In the genomic region with DNA sequence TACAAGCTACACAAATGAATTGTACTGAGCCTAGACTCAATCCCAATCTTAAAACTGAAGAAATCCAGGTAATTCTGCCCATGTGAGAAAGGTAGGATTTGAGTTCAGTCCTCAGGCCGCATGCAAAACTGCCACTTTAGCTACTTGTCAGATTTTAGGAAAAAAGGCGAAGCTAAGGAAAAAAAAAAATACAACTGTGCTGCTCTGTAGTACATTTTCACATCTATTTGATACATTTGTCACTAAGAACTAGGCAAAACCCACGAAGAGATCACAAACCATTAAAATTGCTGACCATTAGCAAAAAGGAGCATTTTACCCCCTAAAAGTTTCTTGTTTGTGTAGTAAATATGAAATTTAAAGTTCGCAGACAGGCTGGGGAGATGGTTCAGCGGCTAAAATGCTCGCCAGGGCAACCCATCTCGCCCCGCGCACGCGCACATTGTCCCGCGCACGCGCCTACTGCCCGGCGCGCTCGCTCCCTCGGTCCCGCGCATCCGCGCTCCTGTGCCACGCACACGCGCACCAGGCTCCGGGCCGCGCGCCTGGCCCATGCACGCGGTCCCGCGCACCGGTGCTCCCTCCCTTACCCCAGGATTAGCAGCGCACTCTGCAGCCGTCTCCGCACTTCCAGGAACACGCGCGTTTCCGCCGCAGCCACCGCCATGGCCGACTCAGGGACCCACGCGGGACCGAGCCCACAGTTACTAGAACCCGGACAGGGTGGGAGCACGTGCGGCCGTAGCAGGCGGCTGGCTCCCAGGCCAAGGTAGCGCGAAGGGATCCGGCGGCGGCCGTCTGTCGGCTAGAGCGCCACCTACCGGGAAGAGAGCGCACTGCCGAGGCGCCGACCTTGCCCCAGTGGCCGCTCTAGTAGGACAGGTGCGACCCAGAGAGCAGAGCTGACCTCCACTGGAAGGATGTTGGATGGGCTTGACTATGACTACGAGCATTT, we compare ENCODE assay signal across 8 mouse cellular contexts. TPM values are rescaled to one million over a fixed set of nuclear protein-coding genes. Genes with fewer than 3 reads are reported as not detected.
DNase-seq lines count a peak whose midpoint lies in the region; ATAC-seq and TF ChIP-seq lines count a peak whose summit lies in the region.

A gene (minus strand): TSS at position 800 of the 955 bp plus-strand sequence.

- no peaks in the 10 kb centered on the region for H3K9me3 ChIP-seq in G1E (replicated peaks)
- no peaks in the 10 kb centered on the region for H3K9me3 ChIP-seq in forebrain, embryonic 16.5 days (ENCODE audit: control insufficient read depth, low read length)
- H3K9me3 ChIP-seq in neural tube, embryonic 15.5 days (replicated peaks) = no peaks in the 10 kb centered on the region

- no peaks in the 10 kb centered on the region for H3K36me3 ChIP-seq in G1E (replicated peaks)
- no peaks in the 10 kb centered on the region for H3K36me3 ChIP-seq in forebrain, embryonic 16.5 days (ENCODE audit: control insufficient read depth, insufficient read depth)
- H3K36me3 ChIP-seq in neural tube, embryonic 15.5 days = no peaks in the 10 kb centered on the region

- intact Hi-C loops in heart, postnatal 36 days (cut with DNase I) = loop anchor here (5.0 kb wide), 1 partner anchor 793 kb away; a partner anchor contains a TSS

- peak within 1 kb of the TSS; percentile 57 for H3K4me2 ChIP-seq in forebrain, embryonic 16.5 days (ENCODE audit: low read length)
- peak within 1 kb of the TSS; percentile 58 for H3K4me2 ChIP-seq in neural tube, embryonic 15.5 days

- 1% methylated on average over 70 of the region's 70 CpGs for WGBS in forebrain, embryonic 16.5 days
- WGBS in lung, adult 2 months = 2% methylated on average over 70 of the region's 70 CpGs
- WGBS in neural tube, embryonic 15.5 days = 2% methylated on average over 70 of the region's 70 CpGs

- H3K4me1 ChIP-seq in G1E (ENCODE audit: insufficient read depth, low read depth, low read length) = peaks cover 26% of the 10 kb centered on the region
- H3K4me1 ChIP-seq in forebrain, embryonic 16.5 days (replicated peaks; ENCODE audit: control insufficient read depth, insufficient read depth, low read length) = peaks cover 17% of the 10 kb centered on the region
- peaks cover 7% of the 10 kb centered on the region; the same call in 1 of the 2 replicates for H3K4me1 ChIP-seq in lung, adult 2 months (ENCODE audit: control insufficient read depth, insufficient read depth, low read length)
- H3K4me1 ChIP-seq in neural tube, embryonic 15.5 days = peaks cover 26% of the 10 kb centered on the region

- peak within 1 kb of the TSS; percentile 91 for H3K9ac ChIP-seq in forebrain, embryonic 16.5 days (replicated peaks; ENCODE audit: low read depth, low read length)
- peak within 1 kb of the TSS; percentile 67 for H3K9ac ChIP-seq in neural tube, embryonic 15.5 days (replicated peaks)

- ATAC-seq in G1E (ENCODE audit: extremely low read depth, insufficient number of reproducible peaks, low FRiP score, poor library complexity, severe bottlenecking) = peak; percentile 62
- peak; percentile 80 for ATAC-seq in forebrain, embryonic 16.5 days
- peak; percentile 86 for ATAC-seq in neural tube, embryonic 15.5 days (ENCODE audit: low FRiP score)

- no peak for TF ChIP-seq POLR2A in lung, adult 2 months (IDR thresholded peaks at IDR 0.05; ENCODE audit: borderline replicate concordance, extremely low read depth, low read depth, low read length)

- peak within 1 kb of the TSS; percentile 87 for H3K27ac ChIP-seq in forebrain, embryonic 16.5 days (ENCODE audit: low read length)
- peak within 1 kb of the TSS; percentile 91 for H3K27ac ChIP-seq in layer of hippocampus, adult 2 months
- H3K27ac ChIP-seq in neural tube, embryonic 15.5 days (replicated peaks) = peak within 1 kb of the TSS; percentile 89

- peak within 1 kb of the TSS; percentile 85 for H3K4me3 ChIP-seq in G1E (ENCODE audit: low read depth, low read length)
- H3K4me3 ChIP-seq in forebrain, embryonic 16.5 days (replicated peaks; ENCODE audit: low read length) = peak within 1 kb of the TSS; percentile 76
- H3K4me3 ChIP-seq in layer of hippocampus, adult 2 months = peak within 1 kb of the TSS; percentile 81
- peak within 1 kb of the TSS; percentile 93 for H3K4me3 ChIP-seq in lung, adult 2 months (replicated peaks; ENCODE audit: extremely low read depth, low read depth, low read length)
- H3K4me3 ChIP-seq in neural tube, embryonic 15.5 days (replicated peaks) = peak within 1 kb of the TSS; percentile 67

- TF ChIP-seq CTCF in G1E (IDR thresholded peaks at IDR 0.05; ENCODE audit: low read depth, low read length) = peak; percentile 92
- peak; percentile 100 for TF ChIP-seq CTCF in layer of hippocampus, adult 2 months (conservative IDR thresholded peaks at IDR 0.05)
- peak; percentile 55 for TF ChIP-seq CTCF in lung, adult 2 months (IDR thresholded peaks at IDR 0.05; ENCODE audit: insufficient read depth, low read length)

- peak; percentile 80 for DNase-seq in G1E (ENCODE audit: low spot score)
- peak; percentile 81 to 98 for DNase-seq in cerebellum, adult 18-20 months
- DNase-seq in heart, postnatal 36 days = peak; percentile 91
- DNase-seq in layer of hippocampus, adult 2 months (ENCODE audit: low spot score in 2 of 2) = peak; percentile 82 to 90
- peak; percentile 86 for DNase-seq in lung, adult 2 months
- peak; percentile 92 for DNase-seq in testis, postnatal 10 days (ENCODE audit: low spot score)

- no peaks in the 10 kb centered on the region for H3K27me3 ChIP-seq in G1E (ENCODE audit: insufficient read depth, low read length)
- H3K27me3 ChIP-seq in forebrain, embryonic 16.5 days (replicated peaks; ENCODE audit: control insufficient read depth, insufficient read depth, low read length) = no peaks in the 10 kb centered on the region
- no peaks in the 10 kb centered on the region for H3K27me3 ChIP-seq in neural tube, embryonic 15.5 days (replicated peaks)

RNA-seq across cellular contexts. Expression of the gene that starts here (rescaled TPM):
- total RNA-seq in G1E (2014; fragmentation: Nextera tagmentation) (2.3 and 3.1 TPM in 2 replicates), G1E (2017) (4.2 and 6.3 TPM in 2 replicates)
- 2.0 and 2.2 TPM in 2 replicates for polyA plus RNA-seq in G1E (2012)
- polyA plus RNA-seq in forebrain, embryonic 16.5 days (2015; fragmentation: Nextera tagmentation; extraction: Ambion mirVana) = 4.6 and 5.1 TPM in 2 replicates
- total RNA-seq in heart, postnatal 36 days (2021) = 1 to 10 TPM; 1.5 to 1.9 TPM
- 1 to 10 TPM; 3.5 to 4.0 TPM for total RNA-seq in layer of hippocampus, adult 2 months (2021)
- 0.67 and 0.77 TPM in 2 replicates for polyA plus RNA-seq in lung, adult 2 months (2012; rRNA removed)
- polyA plus RNA-seq in neural tube, embryonic 15.5 days (2015; fragmentation: Nextera tagmentation; extraction: Ambion mirVana) = 5.9 and 7.4 TPM in 2 replicates

Comparison
In these comparisons a context has a peak if more than half of its experiments do, and no peak if none do; other contexts are left out.
1. Peak in every context shown above with its lines: DNase-seq, ATAC-seq, H3K4me3 ChIP-seq and H3K27ac ChIP-seq.
2. Peak in DNase-seq and H3K4me3 ChIP-seq in lung, adult 2 months; RNA of the gene not detected or under 1 TPM.